17 mouse cellular contexts compared by ENCODE assay signal in genomic region chr15:97507656-97508306, GRCm38 (mm10).
A peak's percentile ranks its signal among the peaks of the same experiment; 100 is the strongest.
DNase-seq lines count a peak whose midpoint lies in the region; ATAC-seq and TF ChIP-seq lines count a peak whose summit lies in the region.
"Had no signal": no experiment of that assay in that cellular context is flagged by ENCODE, and none has a peak within 500 bp of the region (broad histone marks: within the 10 kb centered on the region; RNA-seq: fewer than 3 reads in every experiment).

No protein-coding gene starts in this region.

- intact Hi-C loops in left cerebral cortex, postnatal 36 days (cut with DNase I), result loop anchor here (10.0 kb wide), 1 partner anchor 193 kb away; no protein-coding TSS in a partner anchor

- DNase-seq in cerebellum, postnatal 14 days, result peak; percentile 48 to 63
- DNase-seq in cerebellum, postnatal 4 days (ENCODE audit: low spot score in 2 of 2), result no peak
- DNase-seq in brain, adult 2 months (ENCODE audit: low read depth, low spot score), result peak; percentile 68
- peak; percentile 19 to 32 for DNase-seq in layer of hippocampus, adult 2 months (ENCODE audit: low spot score in 2 of 2)
- peak; percentile 45 to 56 for DNase-seq in left cerebral cortex, postnatal 36 days (ENCODE audit: low spot score in 2 of 2)
- DNase-seq in urinary bladder, postnatal 25 days (ENCODE audit: low spot score), result no peak
- no peak for DNase-seq in adrenal gland, postnatal 14 days
- DNase-seq: cerebellum, adult 9-10 months; heart, adult 18-20 months; heart, postnatal 10 days; kidney, postnatal 10 days; liver; lung, embryonic 14.5 days; thymus, adult 2 months had no signal

- H3K27ac ChIP-seq in layer of hippocampus, adult 2 months, result peak overlapping the region; percentile 28
- H3K27ac ChIP-seq: embryonic facial prominence, embryonic 10.5 days had no signal

- TF ChIP-seq CTCF in layer of hippocampus, adult 2 months (conservative IDR thresholded peaks at IDR 0.05), result no peak

- no peak for ATAC-seq in activated CD4-positive, CD25-positive, alpha-beta regulatory T cell, adult 4 months
- ATAC-seq: inflammation-experienced regulatory T-cells, adult 6 months had no signal

- no peak overlapping the region for H3K4me3 ChIP-seq in layer of hippocampus, adult 2 months
- H3K4me3 ChIP-seq: embryonic facial prominence, embryonic 10.5 days had no signal

Comparison
In these comparisons a context has a peak if more than half of its experiments do, and no peak if none do; other contexts are left out.
1. DNase-seq: peak in cerebellum, postnatal 14 days (2 of 2), brain, adult 2 months (single experiment), layer of hippocampus, adult 2 months (2 of 2) and left cerebral cortex, postnatal 36 days (2 of 2); none in cerebellum, postnatal 4 days (0 of 2), urinary bladder, postnatal 25 days (single experiment) and adrenal gland, postnatal 14 days (single experiment).